Mouse (Mus musculus) limb, embryonic 14.5 days (tissue): Measurements from ENCODE around the gene Ksr2. TPM values are rescaled to one million over a fixed set of nuclear protein-coding genes. Genes with fewer than 3 reads are reported as not detected.

Source experiments
- ATAC-seq: fragments of 200-750 bp; cut with Nextera tagmentation; 2 replicates; pipeline ENCODE4 v1.8.0; 2017; ENCODE audit warnings: low read depth, moderate number of reproducible peaks, moderate TSS enrichment; ENCODE audit not compliant: low FRiP score
- DNase-seq: peaks from one replicate; pipeline ENCODE4 v3.0.0-alpha.2; 2015; ENCODE audit warnings: low spot score
- H3K27ac ChIP-seq: fragments of 300-500 bp; sonication (generic); replicated peaks from 2 replicates; pipeline ENCODE4 v1.5.1; 2014; ENCODE audit warnings: low read depth, mild to moderate bottlenecking, low read length, moderate library complexity, mixed read lengths
- H3K27me3 ChIP-seq: fragments of 300-500 bp; sonication (generic); 2 replicates; pipeline ENCODE4 v1.6.1; 2014; ENCODE audit warnings: low read length, mixed read lengths; ENCODE audit not compliant: control insufficient read depth, insufficient read depth
- H3K36me3 ChIP-seq: fragments of 300-500 bp; sonication (generic); 2 replicates; pipeline ENCODE4 v1.6.1; 2014; ENCODE audit warnings: mild to moderate bottlenecking, low read length, moderate library complexity, mixed read lengths; ENCODE audit not compliant: control insufficient read depth, insufficient read depth
- H3K4me1 ChIP-seq: fragments of 300-500 bp; sonication (generic); 2 replicates; pipeline ENCODE4 v1.6.1; 2014; ENCODE audit warnings: antibody characterized with exemption, low read length, mixed read lengths; ENCODE audit not compliant: control insufficient read depth, insufficient read depth
- H3K4me2 ChIP-seq: fragments of 300-500 bp; sonication (generic); replicated peaks from 2 replicates; pipeline ENCODE4 v1.6.1; 2014; ENCODE audit warnings: low read depth, mild to moderate bottlenecking, low read length, moderate library complexity; ENCODE audit not compliant: severe bottlenecking
- H3K4me3 ChIP-seq: fragments of 300-500 bp; sonication (generic); replicated peaks from 2 replicates; pipeline ENCODE4 v1.5.1; 2014; ENCODE audit warnings: low read length
- H3K9ac ChIP-seq: fragments of 300-500 bp; sonication (generic); 2 replicates; pipeline ENCODE4 v1.6.1; 2014; ENCODE audit warnings: mild to moderate bottlenecking, low read depth, low read length, moderate library complexity; ENCODE audit not compliant: severe bottlenecking
- H3K9me3 ChIP-seq: fragments of 300-500 bp; sonication (generic); 2 replicates; pipeline ENCODE4 v1.6.1; 2016; ENCODE audit warnings: low read length; ENCODE audit not compliant: control insufficient read depth
- POLR2A ChIP-seq: fragments of 200-500 bp; IDR thresholded peaks from 2 replicates; pipeline ENCODE4 v1.8.0; 2012; ENCODE audit warnings: inconsistent platforms, mild to moderate bottlenecking, moderate library complexity, borderline replicate concordance; ENCODE audit not compliant: insufficient read depth, insufficient read length; ENCODE audit errors: extremely low read depth
- WGBS: fragments of 180-500 bp; shearing (Covaris S2); extraction: QIAGEN DNeasy Blood & Tissue Kit; methylation state at CpG from one replicate; pipeline ENCODE4 v1.1.7; 2014; 5-methylcytosine and 5-hydroxymethylcytosine counted together
- polyA plus RNA-seq, 2 experiments: library from polyadenylated mRNA; depleted of rRNA in 1 of 2; stranded (reverse) in 1 of 2; unstranded in 1 of 2; fragments of >200 nt; fragmentation: Nextera tagmentation in 1 of 2; extraction: Ambion mirVana in 1 of 2; gene quantifications; 2 replicates each; pipeline versions ENCODE4 v1.2.1 to v1.2.3; 2012 to 2014

Gene Ksr2
- polyA plus RNA-seq, 2 experiments: 0.08 to 0.13 TPM

DNA sequence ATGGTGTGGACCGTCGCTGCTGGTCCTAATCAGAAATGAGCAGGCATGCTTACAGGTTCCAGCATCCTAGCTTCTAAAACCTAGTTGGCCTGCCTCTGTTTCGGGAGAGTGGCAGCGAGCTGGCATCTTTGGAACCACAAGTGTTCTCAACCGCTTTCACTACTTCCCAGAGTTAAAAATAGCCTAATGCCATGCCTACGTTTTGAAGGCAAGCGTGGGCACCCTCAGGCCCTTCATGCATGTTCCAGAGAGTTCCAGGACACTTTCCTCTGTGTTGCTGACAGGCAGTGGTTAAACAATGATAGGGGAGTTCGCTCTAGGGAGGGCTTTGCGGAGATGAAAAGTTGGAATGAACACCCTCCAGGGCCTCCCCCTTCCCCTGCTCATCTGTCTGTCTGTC is 303.3 kb downstream of the Ksr2 start:
- Histone ChIP-seq H3K4me3 (no peak overlapping the region), H3K36me3 (no peaks in the 10 kb centered on the region), H3K27ac (no peak overlapping the region), H3K4me1 (no peaks in the 10 kb centered on the region), H3K27me3 (no peaks in the 10 kb centered on the region), H3K9me3 (no peaks in the 10 kb centered on the region), H3K4me2 (no peak overlapping the region), H3K9ac (no peak overlapping the region)
- TF ChIP-seq POLR2A: no peak
- DNase-seq (no peak), ATAC-seq (no peak)
- WGBS: 82% methylated on average over 9 of the region's 9 CpGs

DNA sequence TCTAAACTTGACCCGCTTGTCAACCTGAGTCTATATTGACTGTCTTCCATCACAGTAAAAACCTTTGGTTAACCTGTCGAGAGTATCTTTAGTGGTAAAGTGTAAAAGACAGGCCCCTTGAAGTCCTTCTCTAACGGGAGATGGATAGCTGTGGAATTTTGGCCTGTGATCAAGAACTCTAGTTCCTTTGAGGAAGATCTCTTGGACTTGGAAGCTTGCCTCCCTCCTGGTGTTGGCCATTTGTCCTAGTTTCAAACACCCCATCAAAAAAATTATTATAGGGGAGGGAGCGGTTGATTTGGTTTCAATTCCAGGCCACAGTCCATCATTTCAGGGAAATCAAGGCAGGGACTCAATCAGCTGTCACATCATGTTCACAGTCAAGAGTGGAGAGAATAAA is 309.5 kb downstream of the Ksr2 start:
- TF ChIP-seq POLR2A: no peak
- H3K4me3 ChIP-seq: no peak overlapping the region
- H3K4me1 ChIP-seq: no peaks in the 10 kb centered on the region
- H3K27me3 ChIP-seq: no peaks in the 10 kb centered on the region
- DNase-seq (no peak), ATAC-seq (no peak)
- 85% methylated on average over 4 of the region's 4 CpGs for WGBS
- no peaks in the 10 kb centered on the region for H3K9me3 ChIP-seq
- no peak overlapping the region for H3K27ac ChIP-seq
- no peaks in the 10 kb centered on the region for H3K36me3 ChIP-seq
- no peak overlapping the region for H3K4me2 ChIP-seq
- no peak overlapping the region for H3K9ac ChIP-seq

DNA sequence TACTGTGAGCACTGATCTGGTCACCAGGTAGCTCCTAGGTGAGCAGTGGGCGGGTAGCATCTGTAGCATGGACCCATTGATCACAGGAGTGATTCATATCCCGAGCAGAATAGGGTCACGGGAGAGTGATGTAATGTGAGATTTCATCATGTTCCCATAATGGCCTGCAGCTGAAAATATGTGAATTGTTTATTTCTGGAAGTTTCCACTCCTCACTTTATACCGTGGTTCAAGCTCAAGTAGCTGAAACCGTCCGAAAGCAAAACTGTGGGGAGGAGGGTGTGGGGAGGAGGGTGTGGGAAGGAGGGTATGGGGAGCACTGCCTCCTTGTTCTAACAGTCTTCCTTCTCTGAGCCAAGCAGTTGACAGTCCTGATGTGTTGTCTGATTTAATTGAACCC is 312.7 kb downstream of the Ksr2 start:
- no peaks in the 10 kb centered on the region for H3K9me3 ChIP-seq
- no peak for ATAC-seq
- WGBS: 55% methylated on average over 6 of the region's 6 CpGs
- no peaks in the 10 kb centered on the region for H3K4me1 ChIP-seq
- no peaks in the 10 kb centered on the region for H3K27me3 ChIP-seq
- no peak for TF ChIP-seq POLR2A
- no peak overlapping the region for H3K4me2 ChIP-seq
- H3K4me3 ChIP-seq: no peak overlapping the region
- H3K27ac ChIP-seq: no peak overlapping the region
- DNase-seq: no peak
- H3K9ac ChIP-seq: no peak overlapping the region
- no peaks in the 10 kb centered on the region for H3K36me3 ChIP-seq

DNA sequence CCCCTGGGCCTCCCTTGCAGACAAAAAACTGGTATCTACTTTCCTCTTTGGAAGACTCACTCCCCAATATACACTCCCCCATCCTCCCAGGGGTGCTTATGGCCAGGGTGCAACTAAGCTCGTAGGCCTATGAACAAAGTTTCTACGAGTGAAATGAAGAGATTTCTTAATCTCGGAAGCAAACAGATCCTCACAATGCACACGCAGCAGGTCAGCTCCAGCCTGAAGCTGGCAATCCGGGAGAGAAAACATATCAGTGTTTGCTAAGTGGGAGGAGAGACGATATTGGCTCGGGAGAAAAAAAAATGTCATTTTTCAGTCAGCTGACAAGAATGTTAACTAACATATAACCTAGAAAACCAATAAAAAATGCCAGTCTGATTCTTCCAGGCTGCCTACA is 313.3 kb downstream of the Ksr2 start:
- Histone ChIP-seq H3K4me2 (no peak overlapping the region), H3K27me3 (no peaks in the 10 kb centered on the region), H3K4me3 (no peak overlapping the region), H3K4me1 (no peaks in the 10 kb centered on the region), H3K27ac (no peak overlapping the region), H3K36me3 (no peaks in the 10 kb centered on the region), H3K9me3 (no peaks in the 10 kb centered on the region), H3K9ac (no peak overlapping the region)
- TF ChIP-seq POLR2A: no peak
- WGBS: 73% methylated on average over 7 of the region's 7 CpGs
- no peak for DNase-seq
- no peak for ATAC-seq

DNA sequence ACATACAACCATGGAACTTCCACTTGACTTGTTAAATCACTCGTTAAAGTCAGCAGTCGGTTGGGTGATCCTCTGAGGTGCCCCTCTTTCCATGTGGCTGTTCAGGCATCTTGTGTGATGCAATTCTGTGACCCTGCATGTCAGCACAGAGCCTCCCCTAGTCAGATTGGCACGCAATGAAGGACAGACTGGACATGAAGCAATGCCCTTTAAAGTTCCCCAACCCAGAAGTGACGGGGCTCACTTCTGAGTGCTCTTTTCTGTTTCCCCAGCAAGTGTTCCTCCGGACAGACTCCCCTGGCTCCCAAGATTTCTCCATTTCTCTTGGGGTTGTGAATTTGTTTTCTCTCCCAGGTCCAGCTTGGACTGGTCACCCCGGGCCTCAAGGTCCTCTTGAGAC is 317.5 kb downstream of the Ksr2 start:
- H3K27me3 ChIP-seq: no peaks in the 10 kb centered on the region
- H3K4me1 ChIP-seq: no peaks in the 10 kb centered on the region
- no peak for TF ChIP-seq POLR2A
- no peak overlapping the region for H3K27ac ChIP-seq
- ATAC-seq (no peak), DNase-seq (no peak)
- no peaks in the 10 kb centered on the region for H3K9me3 ChIP-seq
- H3K4me3 ChIP-seq: no peak overlapping the region
- H3K4me2 ChIP-seq: no peak overlapping the region
- H3K36me3 ChIP-seq: no peaks in the 10 kb centered on the region
- H3K9ac ChIP-seq: no peak overlapping the region
- 73% methylated on average over 6 of the region's 6 CpGs for WGBS

DNA sequence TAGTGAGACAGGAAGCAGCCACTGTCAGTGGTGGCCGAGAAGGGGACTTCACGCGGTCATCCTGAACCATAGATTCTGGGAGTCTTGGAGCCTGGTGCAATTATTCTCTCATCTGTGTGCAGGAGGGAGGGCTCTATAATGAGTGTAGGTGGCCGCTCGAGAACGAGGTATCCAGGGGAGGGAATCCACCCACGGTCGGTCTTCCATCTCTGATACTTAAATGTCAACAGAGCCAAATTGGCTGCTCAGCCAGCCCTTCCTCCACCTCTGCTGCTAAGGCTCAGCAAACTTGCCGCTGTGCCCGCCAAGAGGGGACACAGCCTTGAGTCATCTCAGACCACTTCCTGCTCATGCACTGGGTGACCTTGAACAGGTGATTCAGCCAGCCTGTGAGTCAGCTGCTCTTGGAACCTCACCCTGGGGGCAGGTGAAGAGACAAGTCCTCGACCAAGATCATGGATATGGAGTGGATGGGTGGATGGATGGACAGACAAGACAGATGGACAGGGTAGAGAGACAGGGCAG is 330.9 kb downstream of the Ksr2 start:
- no peak for TF ChIP-seq POLR2A
- Histone ChIP-seq H3K4me1 (no peaks in the 10 kb centered on the region), H3K4me3 (no peak overlapping the region), H3K36me3 (no peaks in the 10 kb centered on the region), H3K27me3 (no peaks in the 10 kb centered on the region), H3K27ac (no peak overlapping the region), H3K9ac (no peak overlapping the region), H3K4me2 (no peak overlapping the region), H3K9me3 (no peaks in the 10 kb centered on the region)
- ATAC-seq: no peak
- no peak for DNase-seq
- 70% methylated on average over 11 of the region's 11 CpGs for WGBS
